Mouse (Mus musculus) C2C12 (cell line): ENCODE results near the gene Fam151a.

Source experiments
- CEBPB ChIP-seq: IDR thresholded peaks from one replicate; pipeline ENCODE4 v1.6.1; 2011; ENCODE audit warnings: low read depth, mild to moderate bottlenecking, control low read depth, moderate library complexity
- CTCF ChIP-seq: IDR thresholded peaks from one replicate; pipeline ENCODE4 v1.5.1; 2011; ENCODE audit not compliant: control insufficient read depth, insufficient read depth, insufficient read length
- FOSL1 ChIP-seq: IDR thresholded peaks from one replicate; pipeline ENCODE4 v1.8.0; 2011; ENCODE audit warnings: mild to moderate bottlenecking, low read length; ENCODE audit not compliant: poor library complexity, insufficient read depth, severe bottlenecking
- MYOG ChIP-seq: IDR thresholded peaks from one replicate; pipeline ENCODE4 v1.6.1; 2011; ENCODE audit not compliant: control insufficient read depth, insufficient read length; ENCODE audit errors: extremely low read depth
- USF1 ChIP-seq: IDR thresholded peaks from one replicate; pipeline ENCODE4 v1.6.1; 2011; ENCODE audit warnings: low read depth, mild to moderate bottlenecking, control low read depth, moderate library complexity

- TF ChIP-seq CTCF: no peak
- TF ChIP-seq USF1: no peak
- TF ChIP-seq MYOG: no peak
- TF ChIP-seq CEBPB: no peak
- no peak for TF ChIP-seq FOSL1
These were observed 16.0 kb downstream of the Fam151a start for GRCm38 (mm10) chr4:106749699-106750098.
